Mouse (Mus musculus) olfactory bulb, adult 2 months (tissue): ENCODE results near the gene Edf1. TPM values are rescaled to one million over a fixed set of nuclear protein-coding genes. Genes with fewer than 3 reads are reported as not detected.

Source experiments
- H3K27ac ChIP-seq: fragments of 200-500 bp; 2 replicates; pipeline ENCODE4 v1.5.1; 2012; ENCODE audit warnings: low read depth, low read length; ENCODE audit not compliant: insufficient read depth
- H3K4me1 ChIP-seq: fragments of 200-500 bp; 2 replicates; pipeline ENCODE4 v1.6.1; 2012; ENCODE audit warnings: low read length; ENCODE audit not compliant: control insufficient read depth, insufficient read depth
- H3K4me3 ChIP-seq: fragments of 200-500 bp; 2 replicates; pipeline ENCODE4 v1.5.1; 2012; ENCODE audit warnings: mild to moderate bottlenecking, low read depth, low read length, moderate library complexity; ENCODE audit not compliant: insufficient read depth
- CTCF ChIP-seq: fragments of 200-500 bp; IDR thresholded peaks from 2 replicates; pipeline ENCODE4 v1.5.1; 2012; ENCODE audit warnings: low read depth, mild to moderate bottlenecking, low read length, moderate library complexity; ENCODE audit not compliant: insufficient read depth
- POLR2A ChIP-seq: fragments of 200-500 bp; IDR thresholded peaks from 2 replicates; pipeline ENCODE4 v1.6.1; 2012; ENCODE audit warnings: mild to moderate bottlenecking, low read depth, low read length, moderate library complexity; ENCODE audit not compliant: insufficient read depth
- WGBS: fragments of 180-500 bp; shearing (Covaris S2); methylation state at CpG from one replicate; pipeline ENCODE4 v1.1.7; 2018; 5-methylcytosine and 5-hydroxymethylcytosine counted together
- polyA plus RNA-seq: library from polyadenylated mRNA; stranded (reverse); fragments of >200 nt; gene quantifications from 2 replicates; pipeline ENCODE4 v1.2.4, GENCODE M21; 2012; ENCODE audit warnings: low replicate concordance; ENCODE audit not compliant: missing spikeins, insufficient read depth, insufficient read length

Gene Edf1
- polyA plus RNA-seq, 1 experiment = not detected

DNA sequence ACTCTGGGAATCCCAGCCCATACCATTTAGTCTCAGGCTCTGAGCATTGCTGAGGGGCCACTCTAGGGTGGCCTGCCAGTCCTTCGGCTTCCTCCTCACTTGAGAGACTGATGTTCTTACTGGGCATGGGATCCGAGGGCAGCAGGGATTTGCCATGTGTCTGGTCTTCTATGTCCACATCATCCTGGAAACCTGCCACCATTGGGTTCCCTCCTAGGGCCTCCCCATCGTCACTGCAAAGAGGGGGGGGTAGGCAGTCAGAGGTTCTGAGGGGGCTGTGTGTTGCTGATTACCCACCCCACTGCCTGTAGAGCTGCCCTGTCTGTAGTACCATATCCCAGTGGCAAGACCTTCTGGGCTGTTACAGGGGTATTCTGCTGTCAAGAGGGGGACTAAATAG, 28.0 kb downstream of the Edf1 start:
- Histone ChIP-seq H3K27ac (no peak overlapping the region), H3K4me3 (no peak overlapping the region), H3K4me1 (peaks cover 28% of the 10 kb centered on the region)
- no peak for TF ChIP-seq POLR2A
- TF ChIP-seq CTCF = no peak
- 62% methylated on average over 3 of the region's 3 CpGs for WGBS

DNA sequence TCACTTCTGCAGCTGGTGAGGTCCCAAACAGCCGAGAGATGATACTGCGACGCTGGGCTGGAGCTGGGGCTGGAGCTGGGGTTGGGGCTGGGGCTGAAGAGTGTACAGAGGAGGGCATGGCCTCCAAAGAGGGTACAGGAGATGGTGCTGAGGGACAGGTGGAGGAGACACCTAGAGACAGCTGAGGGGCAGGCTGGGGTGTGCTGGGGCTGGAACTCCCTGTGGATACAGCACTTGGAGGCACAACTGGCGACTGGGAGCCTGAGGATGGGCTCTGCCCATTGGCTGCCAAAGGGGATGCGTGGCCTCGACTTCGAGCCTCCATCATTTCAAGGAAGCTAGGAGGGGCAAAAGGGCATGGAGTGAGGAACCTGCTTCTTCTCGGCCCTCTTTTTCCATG, 29.6 kb downstream of the Edf1 start:
- WGBS = 92% methylated on average over 8 of the region's 8 CpGs
- TF ChIP-seq POLR2A (no peak), CTCF (no peak)

DNA sequence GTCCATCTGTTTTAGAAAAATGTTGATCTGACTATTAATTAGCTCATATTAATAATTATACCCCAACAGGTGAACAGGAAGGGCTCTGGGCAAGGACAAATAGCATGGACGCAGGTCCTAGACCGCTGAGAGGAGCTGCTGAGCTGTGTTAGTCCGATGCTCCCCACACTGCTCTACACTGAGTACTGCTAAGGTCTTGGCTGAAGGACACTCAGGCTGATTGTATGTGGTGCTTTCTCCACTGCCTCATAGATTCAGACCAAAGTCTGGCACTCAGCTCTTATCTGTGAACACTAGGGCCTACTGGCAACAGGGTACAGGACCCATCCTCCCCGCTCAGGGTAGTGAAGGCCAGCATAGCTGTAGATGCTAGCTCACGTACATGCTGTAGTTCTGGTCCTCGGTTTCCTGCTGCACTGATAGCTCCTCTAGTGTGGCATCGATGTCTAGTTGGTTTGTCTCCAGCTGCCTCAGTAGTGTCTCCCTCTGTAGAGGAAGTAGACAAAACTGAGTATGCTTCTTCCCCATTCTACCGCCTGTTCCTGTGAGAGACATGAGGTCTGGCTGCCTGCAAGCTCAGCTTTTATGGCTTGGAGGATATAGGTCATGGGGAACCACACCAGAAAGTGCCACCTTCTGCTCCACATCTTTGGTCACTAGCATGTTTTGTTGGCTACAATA, 30.7 kb downstream of the Edf1 start:
- peaks cover 10% of the 10 kb centered on the region for H3K4me1 ChIP-seq
- WGBS = 93% methylated on average over 8 of the region's 8 CpGs
- TF ChIP-seq POLR2A (no peak), CTCF (no peak)
- H3K27ac ChIP-seq = no peak overlapping the region
- no peak overlapping the region for H3K4me3 ChIP-seq

More for the DNA sequence above, 29.6 kb downstream of the Edf1 start:
- Histone ChIP-seq H3K4me1 (peaks cover 21% of the 10 kb centered on the region), H3K27ac (no peak overlapping the region), H3K4me3 (no peak overlapping the region)

DNA sequence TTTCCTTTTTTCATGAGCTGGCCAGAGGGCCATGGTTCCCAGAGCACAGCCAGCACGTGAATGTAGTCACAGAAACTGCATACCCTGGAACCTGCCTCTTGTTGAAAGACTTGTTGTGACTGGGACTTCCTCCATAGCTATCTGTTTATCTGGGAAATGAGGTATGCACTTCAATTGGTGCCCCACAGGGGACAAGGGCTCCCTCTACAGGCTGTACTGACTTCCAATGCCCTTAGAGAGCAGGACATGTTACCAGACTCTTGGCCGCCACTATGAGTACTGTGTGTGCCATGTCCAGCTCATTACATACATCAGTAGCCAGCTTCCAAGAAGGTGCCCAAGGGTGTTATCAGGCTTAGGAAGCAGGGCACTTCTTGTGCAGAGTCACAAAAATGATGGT, 34.2 kb downstream of the Edf1 start:
- 78% methylated on average over 2 of the region's 2 CpGs for WGBS
- H3K4me1 ChIP-seq = no peaks in the 10 kb centered on the region
- TF ChIP-seq POLR2A (no peak), CTCF (no peak)
- H3K4me3 ChIP-seq = no peak overlapping the region
- H3K27ac ChIP-seq = no peak overlapping the region

DNA sequence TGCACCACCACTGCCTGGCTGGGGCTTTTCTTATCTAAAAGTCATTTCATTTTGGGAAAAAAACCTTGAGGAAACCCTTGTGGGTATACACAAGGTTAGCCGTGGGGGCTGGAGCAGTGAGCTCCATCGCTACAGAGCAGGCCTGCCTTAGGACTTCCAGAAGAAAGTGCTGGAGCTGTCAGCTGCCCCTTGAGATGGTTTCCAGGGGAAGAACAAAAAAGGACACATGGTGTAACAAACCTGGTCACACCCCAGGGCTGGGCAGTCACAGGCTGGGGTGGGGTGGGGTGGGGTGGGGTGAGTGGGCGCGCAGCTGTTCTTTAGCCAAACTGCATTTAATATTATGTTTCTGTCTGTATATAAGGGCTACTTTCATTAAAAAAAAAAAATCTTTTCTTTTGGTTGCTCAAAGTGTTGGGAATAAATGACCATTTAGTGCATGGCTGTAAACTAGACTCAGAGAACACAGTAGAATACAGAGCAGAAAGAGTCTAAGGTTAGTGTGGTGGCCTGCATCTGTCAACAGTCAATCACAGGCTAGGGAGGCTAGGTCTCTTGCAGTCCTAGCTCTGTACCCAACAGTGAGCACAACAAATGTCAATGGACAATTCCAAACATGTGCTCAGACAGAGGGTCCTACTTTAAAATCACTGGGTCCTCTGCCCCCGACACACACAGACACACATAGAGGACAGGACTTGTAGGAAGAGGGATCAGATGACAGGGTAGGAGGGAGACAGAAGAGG, 39.3 kb downstream of the Edf1 start:
- no peak overlapping the region for H3K4me3 ChIP-seq
- H3K27ac ChIP-seq = no peak overlapping the region
- TF ChIP-seq CTCF = no peak
- TF ChIP-seq POLR2A = no peak
- WGBS = 97% methylated on average over 5 of the region's 5 CpGs
- H3K4me1 ChIP-seq = no peaks in the 10 kb centered on the region

DNA sequence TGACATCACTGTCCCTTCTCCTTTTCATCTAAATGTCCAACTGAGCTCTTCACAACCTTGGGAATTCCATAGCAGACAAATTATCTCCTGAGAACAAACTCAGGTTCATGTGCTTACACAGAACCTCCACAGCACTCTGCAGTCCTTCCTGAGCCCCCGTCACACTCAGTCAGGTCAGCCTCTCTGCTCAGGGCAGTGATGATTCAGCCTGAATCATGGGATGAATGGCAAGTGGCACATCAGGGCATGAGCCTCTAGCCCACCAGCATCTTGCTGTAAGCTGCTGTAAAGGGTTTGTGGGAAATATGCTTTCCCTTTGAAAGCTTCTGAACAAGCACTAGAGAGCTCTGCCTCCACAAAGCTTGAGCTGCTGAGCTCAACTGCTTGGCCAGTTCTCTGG, 41.1 kb downstream of the Edf1 start:
- TF ChIP-seq POLR2A (no peak), CTCF (no peak)
- Histone ChIP-seq H3K4me1 (no peaks in the 10 kb centered on the region; the same call in 1 of the 2 replicates), H3K4me3 (no peak overlapping the region), H3K27ac (no peak overlapping the region)
- 94% methylated on average over 1 of the region's 1 CpGs for WGBS

DNA sequence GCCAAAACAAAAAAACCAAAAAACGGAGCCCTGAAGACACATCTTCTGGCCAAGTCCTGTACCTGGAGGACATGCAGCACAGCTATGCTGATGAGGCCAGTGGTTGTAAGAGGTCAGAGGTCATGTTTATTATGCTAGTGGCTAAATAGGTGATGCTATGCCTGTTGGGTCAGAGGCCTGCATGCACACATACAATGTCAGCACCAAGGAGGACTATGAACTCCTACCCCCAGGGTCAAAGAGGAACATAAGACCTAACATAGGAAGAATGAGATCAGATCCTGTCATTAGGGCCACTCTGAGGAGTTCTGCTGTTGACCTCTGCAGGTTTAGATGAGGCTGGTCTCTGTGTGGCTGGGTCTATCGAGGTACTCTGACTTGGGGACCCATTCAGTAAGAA, 42.4 kb downstream of the Edf1 start:
- Histone ChIP-seq H3K27ac (no peak overlapping the region), H3K4me1 (no peaks in the 10 kb centered on the region; the same call in 1 of the 2 replicates), H3K4me3 (no peak overlapping the region)
- 73% methylated on average over 2 of the region's 2 CpGs for WGBS
- no peak for TF ChIP-seq POLR2A
- TF ChIP-seq CTCF = no peak

DNA sequence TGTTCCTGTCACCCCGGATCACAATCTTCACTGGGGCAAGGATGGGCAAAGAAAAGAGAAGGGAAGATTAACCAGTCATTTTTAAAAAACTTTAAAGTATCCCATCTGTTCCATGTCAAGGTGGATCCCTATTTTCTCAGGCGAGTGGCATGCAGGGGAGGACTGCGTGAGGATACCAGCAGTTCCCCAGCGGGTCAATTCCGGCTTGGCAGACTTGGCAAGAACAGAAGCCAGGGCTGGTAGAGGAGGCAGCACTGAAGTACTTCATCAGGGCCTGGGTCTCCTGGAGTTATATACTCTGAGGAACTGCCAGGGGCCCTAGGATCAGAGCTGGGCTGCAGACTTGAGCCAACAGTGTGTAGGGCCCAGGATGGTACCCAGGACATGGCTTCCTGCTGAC, 44.9 kb downstream of the Edf1 start:
- TF ChIP-seq CTCF = no peak
- TF ChIP-seq POLR2A = no peak
- H3K27ac ChIP-seq = no peak overlapping the region
- H3K4me3 ChIP-seq = no peak overlapping the region
- WGBS = 90% methylated on average over 5 of the region's 5 CpGs
- peaks cover 3% of the 10 kb centered on the region; the same call in 1 of the 2 replicates for H3K4me1 ChIP-seq
